Comparison of ENCODE assay signal across 8 mouse cellular contexts in the genomic region with DNA sequence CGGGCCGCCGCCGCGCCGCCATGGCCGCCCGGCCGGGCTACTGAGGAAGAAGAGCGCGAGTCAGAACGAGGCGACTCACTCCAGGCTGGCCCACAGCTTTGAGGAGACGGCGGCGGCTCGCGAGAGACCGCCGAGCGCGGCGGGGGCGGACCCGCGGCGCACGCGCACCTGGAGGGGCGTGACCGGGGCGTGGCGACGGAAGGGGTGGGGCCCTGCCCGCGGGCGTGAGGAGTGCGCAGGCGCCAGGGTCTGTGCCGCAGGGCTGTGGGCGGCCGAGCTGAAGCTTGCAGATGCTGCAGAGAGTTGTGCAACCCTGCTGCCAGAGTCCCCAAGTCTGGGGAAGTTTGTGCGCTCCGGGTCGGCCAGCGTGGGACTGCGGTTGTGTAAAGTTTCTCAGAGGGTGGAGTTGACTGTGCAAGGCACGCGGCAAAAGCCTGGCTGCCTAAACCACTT. TPM values are rescaled to one million over a fixed set of nuclear protein-coding genes. Genes with fewer than 3 reads are reported as not detected.
DNase-seq lines count a peak whose midpoint lies in the region; ATAC-seq and TF ChIP-seq lines count a peak whose summit lies in the region.

Rnf149 (minus strand) TSS at position 153 of the 453 bp plus-strand sequence.

- H3K4me2 ChIP-seq in hindbrain, postnatal 0 days (ENCODE audit: low read depth, low read length) = peak within 1 kb of the TSS; percentile 62

- H3K36me3 ChIP-seq in hindbrain, postnatal 0 days (ENCODE audit: insufficient read depth, low read length) = no peaks in the 10 kb centered on the region
- peaks cover 9% of the 10 kb centered on the region for H3K36me3 ChIP-seq in megakaryocyte, embryonic 14.5 days (replicated peaks; ENCODE audit: low read length)

- H3K4me1 ChIP-seq in hindbrain, postnatal 0 days (ENCODE audit: insufficient read depth, low read length) = peaks cover 8% of the 10 kb centered on the region
- H3K4me1 ChIP-seq in megakaryocyte, embryonic 14.5 days = peaks cover 67% of the 10 kb centered on the region

- TF ChIP-seq CTCF in gastrocnemius, adult 2 months (IDR thresholded peaks at IDR 0.05) = no peak
- no peak for TF ChIP-seq CTCF in hindbrain, postnatal 0 days (IDR thresholded peaks at IDR 0.05; ENCODE audit: low read depth)

- DNase-seq in ZHBTc4 (ENCODE audit: low read depth, low spot score) = peak; percentile 94
- DNase-seq in gastrocnemius, adult 2 months = peak; percentile 98
- peak; percentile 96 for DNase-seq in hindbrain, postnatal 0 days (ENCODE audit: low spot score)
- DNase-seq in left cerebral cortex, adult 8-10 months (ENCODE audit: low spot score in 2 of 2) = peak; percentile 88 to 95
- peak; percentile 97 for DNase-seq in right cerebral cortex, postnatal 10 days (ENCODE audit: low spot score in 2 of 2)
- peak; percentile 99 for DNase-seq in urinary bladder, postnatal 25 days (ENCODE audit: low spot score)

- intact Hi-C loops in gastrocnemius, adult 2 months (cut with DNase I) = loop anchor here (5.0 kb wide), 1 partner anchor 590 kb away; the partner anchor contains the start of gene Pdcl3

- 1% methylated on average over 49 of the region's 49 CpGs for WGBS in hindbrain, postnatal 0 days

- H3K9ac ChIP-seq in hindbrain, postnatal 0 days (replicated peaks; ENCODE audit: low read length) = peak within 1 kb of the TSS; percentile 94

- peak within 1 kb of the TSS; percentile 92 for H3K27ac ChIP-seq in gastrocnemius, adult 2 months
- H3K27ac ChIP-seq in hindbrain, postnatal 0 days = peak within 1 kb of the TSS; percentile 97

- H3K27me3 ChIP-seq in hindbrain, postnatal 0 days (ENCODE audit: insufficient read depth, low read length) = no peaks in the 10 kb centered on the region
- H3K27me3 ChIP-seq in megakaryocyte, embryonic 14.5 days (replicated peaks) = no peaks in the 10 kb centered on the region

- H3K9me3 ChIP-seq in hindbrain, postnatal 0 days (ENCODE audit: low read length) = no peaks in the 10 kb centered on the region
- H3K9me3 ChIP-seq in megakaryocyte, embryonic 14.5 days = no peaks in the 10 kb centered on the region

- peak within 1 kb of the TSS; percentile 96 for H3K4me3 ChIP-seq in gastrocnemius, adult 2 months
- H3K4me3 ChIP-seq in hindbrain, postnatal 0 days (ENCODE audit: low read length) = peak within 1 kb of the TSS; percentile 94
- peak within 1 kb of the TSS; percentile 98 for H3K4me3 ChIP-seq in megakaryocyte, embryonic 14.5 days (replicated peaks)

- ATAC-seq in common myeloid progenitor, adult 5-6 weeks (replicated peaks; ENCODE audit: low read depth, poor library complexity, severe bottlenecking) = peak; percentile 86
- ATAC-seq in hindbrain, postnatal 0 days = peak; percentile 97

RNA-seq across cellular contexts. Expression of gene Rnf149, which starts in this region (rescaled TPM):
- 30.4 and 40.7 TPM in 2 replicates for total RNA-seq in common myeloid progenitor, adult 5-6 weeks (2017)
- 1 to 10 TPM; 6.9 to 8.3 TPM for total RNA-seq in gastrocnemius, adult 2 months (2021)
- 13.0 and 14.5 TPM in 2 replicates for total RNA-seq in hindbrain, postnatal 0 days (2014; rRNA removed)
- 22.3 and 24.4 TPM in 2 replicates for polyA plus RNA-seq in hindbrain, postnatal 0 days (2015; fragmentation: Nextera tagmentation; extraction: Ambion mirVana)
- 10 to 100 TPM; 27.0 to 37.2 (median 30.8) TPM for total RNA-seq in left cerebral cortex, adult 8-10 months (2022)
- 3.8 and 26.0 TPM in 2 replicates for polyA plus RNA-seq in megakaryocyte, embryonic 14.5 days (2012; ENCODE audit: insufficient read depth, low replicate concordance)

Comparison
In these comparisons a context has a peak if more than half of its experiments do, and no peak if none do; other contexts are left out.
1. Peak in every context shown above with its lines: DNase-seq, ATAC-seq, H3K4me3 ChIP-seq and H3K27ac ChIP-seq.